Mouse (Mus musculus): ENCODE measurements around the gene Exog.

Exog gene

GRCm38 (mm10) chr9:119444738-119445429 is at the start of gene Exog:
TSS of gene Exog (plus strand) at chr9:119444943.
- ATAC-seq (ENCODE audit: insufficient number of reproducible peaks, low FRiP score, low TSS enrichment), result peak; percentile 94

GRCm38 (mm10) chr9:119401351-119401750 is 43.4 kb upstream of the Exog start:
- ATAC-seq (ENCODE audit: insufficient number of reproducible peaks, low FRiP score, low TSS enrichment), result peak; percentile 10

- ATAC-seq (ENCODE audit: insufficient number of reproducible peaks, low FRiP score, low TSS enrichment), result peak; percentile 76
Measured at GRCm38 (mm10) chr9:119401801-119402214, 42.9 kb upstream of the Exog start, which contains the start of gene Acvr2b. TSS of gene Acvr2b (plus strand) at chr9:119402118.

GRCm38 (mm10) chr9:119402253-119403235 is 42.2 kb upstream of the Exog start:
- ATAC-seq (ENCODE audit: insufficient number of reproducible peaks, low FRiP score, low TSS enrichment), result peak; percentile 27

- ATAC-seq (ENCODE audit: insufficient number of reproducible peaks, low FRiP score, low TSS enrichment), result no peak
Measured at GRCm38 (mm10) chr9:119403236-119403641, 41.5 kb upstream of the Exog start.

GRCm38 (mm10) chr9:119404090-119404489 is 40.7 kb upstream of the Exog start:
- no peak for ATAC-seq (ENCODE audit: insufficient number of reproducible peaks, low FRiP score, low TSS enrichment)

- 0 out of 2 replicates have a peak, but pooled peaks have one; percentile 22 for ATAC-seq (ENCODE audit: insufficient number of reproducible peaks, low FRiP score, low TSS enrichment)
Measured at GRCm38 (mm10) chr9:119407884-119408283, 36.9 kb upstream of the Exog start.

GRCm38 (mm10) chr9:119408898-119409664 is 35.7 kb upstream of the Exog start:
- no peak for ATAC-seq (ENCODE audit: insufficient number of reproducible peaks, low FRiP score, low TSS enrichment)

- no peak for ATAC-seq (ENCODE audit: insufficient number of reproducible peaks, low FRiP score, low TSS enrichment)
Measured at GRCm38 (mm10) chr9:119409864-119410263, 34.9 kb upstream of the Exog start.

- ATAC-seq (ENCODE audit: insufficient number of reproducible peaks, low FRiP score, low TSS enrichment), result no peak
Measured at GRCm38 (mm10) chr9:119418025-119418424, 26.7 kb upstream of the Exog start.

- peak; percentile 64; the same call in 1 of the 2 replicates for ATAC-seq (ENCODE audit: insufficient number of reproducible peaks, low FRiP score, low TSS enrichment)
Measured at GRCm38 (mm10) chr9:119419852-119420438, 24.8 kb upstream of the Exog start.

GRCm38 (mm10) chr9:119425217-119425975 is 19.3 kb upstream of the Exog start:
- peak; percentile 12; the same call in 1 of the 2 replicates for ATAC-seq (ENCODE audit: insufficient number of reproducible peaks, low FRiP score, low TSS enrichment)

- ATAC-seq (ENCODE audit: insufficient number of reproducible peaks, low FRiP score, low TSS enrichment), result no peak
Measured at GRCm38 (mm10) chr9:119425976-119426415, 18.7 kb upstream of the Exog start.

- no peak for ATAC-seq (ENCODE audit: insufficient number of reproducible peaks, low FRiP score, low TSS enrichment)
Measured at GRCm38 (mm10) chr9:119426483-119426882, 18.3 kb upstream of the Exog start.

GRCm38 (mm10) chr9:119430311-119430710 is 14.4 kb upstream of the Exog start:
- ATAC-seq (ENCODE audit: insufficient number of reproducible peaks, low FRiP score, low TSS enrichment), result peak; percentile 69; the same call in 1 of the 2 replicates

GRCm38 (mm10) chr9:119435855-119436254 is 8.9 kb upstream of the Exog start:
- no peak for ATAC-seq (ENCODE audit: insufficient number of reproducible peaks, low FRiP score, low TSS enrichment)

GRCm38 (mm10) chr9:119438065-119438464 is 6.7 kb upstream of the Exog start:
- no peak for ATAC-seq (ENCODE audit: insufficient number of reproducible peaks, low FRiP score, low TSS enrichment)

GRCm38 (mm10) chr9:119438498-119439000 is 6.2 kb upstream of the Exog start:
- ATAC-seq (ENCODE audit: insufficient number of reproducible peaks, low FRiP score, low TSS enrichment), result no peak

- no peak for ATAC-seq (ENCODE audit: insufficient number of reproducible peaks, low FRiP score, low TSS enrichment)
Measured at GRCm38 (mm10) chr9:119445737-119446136, 994 bp downstream of the Exog start.

Measured in cerebellum, adult (tissue).